In genomic region chr12:83770418-83771256, GRCm38 (mm10) we compare ENCODE assay signal across 8 mouse cellular contexts. TPM values are rescaled to one million over a fixed set of nuclear protein-coding genes. Genes with fewer than 3 reads are reported as not detected.
DNase-seq lines count a peak whose midpoint lies in the region; ATAC-seq and TF ChIP-seq lines count a peak whose summit lies in the region.

No protein-coding gene starts in this region.

- peak; percentile 48; the same call in 1 of the 2 replicates for TF ChIP-seq CTCF in spleen, adult 2 months (IDR thresholded peaks at IDR 0.05; ENCODE audit: extremely low read depth, insufficient read depth, insufficient read length, insufficient replicate concordance)
- peak; percentile 75 for TF ChIP-seq CTCF in liver, postnatal 0 days (IDR thresholded peaks at IDR 0.05; ENCODE audit: low read depth)

- no peak overlapping the region for H3K4me3 ChIP-seq in spleen, adult 2 months (ENCODE audit: extremely low read depth, insufficient read depth, insufficient read length)
- H3K4me3 ChIP-seq in intestine, embryonic 15.5 days (replicated peaks): no peak overlapping the region
- H3K4me3 ChIP-seq in liver, postnatal 0 days (ENCODE audit: low read depth, low read length): no peak overlapping the region
- H3K4me3 ChIP-seq in neural tube, embryonic 13.5 days: no peak overlapping the region; the same call in 1 of the 2 replicates

- no peaks in the 10 kb centered on the region; the same call in 1 of the 2 replicates for H3K27me3 ChIP-seq in spleen, adult 2 months (ENCODE audit: control insufficient read depth, insufficient read depth, low read length)
- H3K27me3 ChIP-seq in intestine, embryonic 15.5 days (replicated peaks): no peaks in the 10 kb centered on the region
- H3K27me3 ChIP-seq in liver, postnatal 0 days (ENCODE audit: insufficient read depth, low read length): peaks cover 3% of the 10 kb centered on the region; the same call in 1 of the 2 replicates
- H3K27me3 ChIP-seq in neural tube, embryonic 13.5 days: no peaks in the 10 kb centered on the region; the same call in 1 of the 2 replicates

- H3K36me3 ChIP-seq in spleen, adult 2 months (ENCODE audit: control insufficient read depth, insufficient read depth, low read length): no peaks in the 10 kb centered on the region
- H3K36me3 ChIP-seq in intestine, embryonic 15.5 days: no peaks in the 10 kb centered on the region
- no peaks in the 10 kb centered on the region for H3K36me3 ChIP-seq in liver, postnatal 0 days (replicated peaks; ENCODE audit: insufficient read depth, low read length)
- no peaks in the 10 kb centered on the region for H3K36me3 ChIP-seq in neural tube, embryonic 13.5 days

- no peak for TF ChIP-seq POLR2A in spleen, adult 2 months (IDR thresholded peaks at IDR 0.05; ENCODE audit: low read depth, low read length)

- TF ChIP-seq EP300 in liver, postnatal 0 days (IDR thresholded peaks at IDR 0.05; ENCODE audit: low read depth): no peak

- no peak overlapping the region for H3K27ac ChIP-seq in spleen, adult 2 months (ENCODE audit: insufficient read depth, low read length)
- peak overlapping the region; percentile 44; the same call in 1 of the 2 replicates for H3K27ac ChIP-seq in intestine, embryonic 15.5 days
- H3K27ac ChIP-seq in liver, postnatal 0 days (ENCODE audit: low read depth): no peak overlapping the region
- peak overlapping the region; percentile 0; the same call in 1 of the 2 replicates for H3K27ac ChIP-seq in neural tube, embryonic 13.5 days (replicated peaks)

- no peak overlapping the region for H3K9ac ChIP-seq in intestine, embryonic 15.5 days
- H3K9ac ChIP-seq in liver, postnatal 0 days (replicated peaks): no peak overlapping the region
- H3K9ac ChIP-seq in neural tube, embryonic 13.5 days: 0 out of 2 replicates have a peak overlapping the region, but pooled peaks have one; percentile 32

- H3K4me2 ChIP-seq in intestine, embryonic 15.5 days (replicated peaks): peak overlapping the region; percentile 49
- peak overlapping the region; percentile 46 for H3K4me2 ChIP-seq in liver, postnatal 0 days (ENCODE audit: low read depth, low read length)
- H3K4me2 ChIP-seq in neural tube, embryonic 13.5 days: peak overlapping the region; percentile 41

- H3K9me3 ChIP-seq in intestine, embryonic 15.5 days: no peaks in the 10 kb centered on the region
- H3K9me3 ChIP-seq in liver, postnatal 0 days (ENCODE audit: low read length): no peaks in the 10 kb centered on the region
- H3K9me3 ChIP-seq in neural tube, embryonic 13.5 days: no peaks in the 10 kb centered on the region

- peak; percentile 60 for ATAC-seq in intestine, embryonic 15.5 days
- peak; percentile 51; the same call in 1 of the 2 replicates for ATAC-seq in liver, postnatal 0 days
- ATAC-seq in neural tube, embryonic 13.5 days (ENCODE audit: low read depth): peak; percentile 73

- DNase-seq in spleen, adult 2 months (ENCODE audit: low read depth in 1 of 2, low spot score in 2 of 2): peak in 1 of 2 experiments; percentile 7
- DNase-seq in spleen, adult 12 weeks (ENCODE audit: low spot score): no peak
- peak; percentile 71 for DNase-seq in brain, adult 2 months (ENCODE audit: low read depth, low spot score)
- peak; percentile 85 for DNase-seq in forelimb bud, embryonic 11.5 days (ENCODE audit: low read depth, low spot score)
- peak; percentile 70 for DNase-seq in liver, postnatal 0 days
- DNase-seq in frontal cortex, postnatal 10 days (ENCODE audit: low spot score in 2 of 2): no peak

- 12% methylated on average over 25 of the region's 25 CpGs for WGBS in spleen, adult 2 months
- WGBS in intestine, embryonic 15.5 days: 5% methylated on average over 25 of the region's 25 CpGs
- 13% methylated on average over 25 of the region's 25 CpGs for WGBS in liver, postnatal 0 days (ENCODE audit: insufficient replicate concordance)
- WGBS in neural tube, embryonic 13.5 days: 4% methylated on average over 25 of the region's 25 CpGs

- H3K4me1 ChIP-seq in spleen, adult 2 months (ENCODE audit: control insufficient read depth, insufficient read depth, insufficient read length): no peaks in the 10 kb centered on the region
- peaks cover 34% of the 10 kb centered on the region for H3K4me1 ChIP-seq in intestine, embryonic 15.5 days (replicated peaks)
- no peaks in the 10 kb centered on the region for H3K4me1 ChIP-seq in liver, postnatal 0 days (ENCODE audit: insufficient read depth)
- H3K4me1 ChIP-seq in neural tube, embryonic 13.5 days (replicated peaks): peaks cover 21% of the 10 kb centered on the region

RNA-seq across cellular contexts. Expression of gene Papln, which starts 7.2 kb away (rescaled TPM):
- 1.5 and 1.9 TPM in 2 replicates for polyA plus RNA-seq in spleen, adult 2 months (2012; rRNA removed)
- polyA plus RNA-seq in intestine, embryonic 15.5 days (2015; fragmentation: Nextera tagmentation; extraction: Ambion mirVana): 3.6 and 3.7 TPM in 2 replicates
- polyA plus RNA-seq in liver, postnatal 0 days (2015; fragmentation: Nextera tagmentation; extraction: Ambion mirVana): 0.15 and 0.28 TPM in 2 replicates
- 0.08 and 0.13 TPM in 2 replicates for polyA plus RNA-seq in neural tube, embryonic 13.5 days (2015; fragmentation: Nextera tagmentation; extraction: Ambion mirVana)

Comparison
In these comparisons a context has a peak if more than half of its experiments do, and no peak if none do; other contexts are left out.
1. DNase-seq: peak in brain, adult 2 months (single experiment), forelimb bud, embryonic 11.5 days (single experiment) and liver, postnatal 0 days (single experiment); none in spleen, adult 12 weeks (single experiment) and frontal cortex, postnatal 10 days (0 of 2).
2. H3K27ac ChIP-seq: peak in intestine, embryonic 15.5 days (single experiment) and neural tube, embryonic 13.5 days (single experiment); none in spleen, adult 2 months (single experiment) and liver, postnatal 0 days (single experiment).
3. Peak in every context shown above with its lines, with median percentiles within 50 percentile points of each other: ATAC-seq and H3K4me2 ChIP-seq.